Mouse (Mus musculus) left cerebral cortex, postnatal 25 days (tissue): ENCODE data around the gene Tmem132e. TPM values are rescaled to one million over a fixed set of nuclear protein-coding genes. Genes with fewer than 3 reads are reported as not detected.

ENCODE experiments used
- DNase-seq, 2 experiments: peaks; one replicate each; pipeline ENCODE4 v3.0.0; 2022; ENCODE audit warnings: low spot score in 2 of 2, mixed read lengths in 1 of 2
- intact Hi-C: fragments of 180-260 bp; cut with DNase I; formaldehyde crosslinking; loops from one replicate; pipeline ENCODE4 v1.15.1; 2025
- total RNA-seq, 2 experiments: library from RNA; stranded (reverse); gene quantifications; 2 replicates each; pipeline ENCODE4 v1.2.3; 2021

Tmem132e gene
- total RNA-seq, 2 experiments from 2014 or later: 17.7 to 19.1 TPM

- no peak for DNase-seq
- intact Hi-C loops: no loop called here
Observed at GRCm38 (mm10) chr11:82421909-82422308, 33.2 kb downstream of the Tmem132e start.

- intact Hi-C loops: no loop called here
- DNase-seq: no peak
Observed at GRCm38 (mm10) chr11:82423521-82423920, 34.8 kb downstream of the Tmem132e start.

- intact Hi-C loops: no loop called here
Observed at GRCm38 (mm10) chr11:82428801-82429200, 40.1 kb downstream of the Tmem132e start.

GRCm38 (mm10) chr11:82434091-82434831 is 45.6 kb downstream of the Tmem132e start:
- DNase-seq: no peak
- intact Hi-C loops: no loop called here

More at GRCm38 (mm10) chr11:82428801-82429200, 40.1 kb downstream of the Tmem132e start:
- DNase-seq: no peak

GRCm38 (mm10) chr11:82434832-82435182 is 46.1 kb downstream of the Tmem132e start:
- peak in 1 of 2 experiments; percentile 38 for DNase-seq

DNA sequence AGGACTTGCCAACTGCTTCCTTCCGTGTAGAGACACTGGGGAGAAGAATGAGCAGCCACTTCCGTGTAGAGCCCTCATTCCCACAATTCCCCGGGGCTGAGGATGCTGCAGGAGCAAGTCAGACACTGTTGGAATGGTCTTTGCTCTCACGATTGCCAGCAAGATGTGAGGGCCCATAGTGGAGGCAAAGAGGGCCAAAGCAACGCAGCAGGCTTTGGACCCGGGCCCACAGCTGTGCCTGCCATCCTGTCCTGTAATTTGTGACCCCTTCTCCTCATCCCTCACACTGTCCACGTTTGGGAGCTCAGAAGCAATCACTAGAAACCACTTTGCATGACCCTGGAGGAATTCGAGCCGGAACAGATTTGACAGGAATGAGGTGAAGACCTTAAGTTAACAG is 59.8 kb downstream of the Tmem132e start:
- intact Hi-C loops: no loop called here
- no peak for DNase-seq

More at GRCm38 (mm10) chr11:82434832-82435182, 46.1 kb downstream of the Tmem132e start:
- intact Hi-C loops: no loop called here

- intact Hi-C loops: no loop called here
Observed at GRCm38 (mm10) chr11:82452516-82452915, 63.8 kb downstream of the Tmem132e start.

GRCm38 (mm10) chr11:82453230-82453629 is 64.5 kb downstream of the Tmem132e start:
- intact Hi-C loops: no loop called here
- DNase-seq: no peak

More at GRCm38 (mm10) chr11:82452516-82452915, 63.8 kb downstream of the Tmem132e start:
- no peak for DNase-seq

- intact Hi-C loops: no loop called here
- peak in 1 of 2 experiments; percentile 72 for DNase-seq
Observed at GRCm38 (mm10) chr11:82461326-82461725, 72.6 kb downstream of the Tmem132e start.

- DNase-seq: no peak
- intact Hi-C loops: no loop called here
Observed at GRCm38 (mm10) chr11:82465536-82465935, 76.8 kb downstream of the Tmem132e start.

- peak; percentile 42 to 79 for DNase-seq
- intact Hi-C loops: no loop called here
Observed at GRCm38 (mm10) chr11:82467218-82467617, 78.5 kb downstream of the Tmem132e start.

- no peak for DNase-seq
- intact Hi-C loops: no loop called here
Observed at GRCm38 (mm10) chr11:82471076-82471475, 82.4 kb downstream of the Tmem132e start.

GRCm38 (mm10) chr11:82473137-82473621 is 84.5 kb downstream of the Tmem132e start:
- intact Hi-C loops: no loop called here
- DNase-seq: peak in 1 of 2 experiments; percentile 22

DNA sequence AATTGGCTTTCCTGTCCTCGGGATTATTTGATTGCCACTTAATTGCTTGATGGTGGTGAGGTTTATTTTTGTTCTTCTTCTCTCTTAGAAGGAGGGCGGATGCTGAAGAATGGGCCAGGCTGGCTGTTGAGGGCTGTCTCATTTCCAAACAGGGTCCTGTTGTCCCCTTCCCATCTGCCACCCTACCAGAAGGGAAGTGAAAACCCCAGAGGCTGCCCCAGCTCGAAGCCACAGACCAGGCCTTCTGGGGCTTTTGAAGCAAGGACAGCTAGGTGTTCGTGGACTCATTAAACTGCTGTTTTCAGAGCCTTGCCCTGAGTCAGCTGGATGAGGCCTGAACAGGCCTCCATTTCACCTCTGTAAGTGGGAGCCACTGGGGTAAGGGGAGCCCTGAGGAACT is 87.4 kb downstream of the Tmem132e start:
- DNase-seq: no peak
- intact Hi-C loops: no loop called here

GRCm38 (mm10) chr11:82477412-82477811 is 88.7 kb downstream of the Tmem132e start:
- no peak for DNase-seq
- intact Hi-C loops: no loop called here

DNA sequence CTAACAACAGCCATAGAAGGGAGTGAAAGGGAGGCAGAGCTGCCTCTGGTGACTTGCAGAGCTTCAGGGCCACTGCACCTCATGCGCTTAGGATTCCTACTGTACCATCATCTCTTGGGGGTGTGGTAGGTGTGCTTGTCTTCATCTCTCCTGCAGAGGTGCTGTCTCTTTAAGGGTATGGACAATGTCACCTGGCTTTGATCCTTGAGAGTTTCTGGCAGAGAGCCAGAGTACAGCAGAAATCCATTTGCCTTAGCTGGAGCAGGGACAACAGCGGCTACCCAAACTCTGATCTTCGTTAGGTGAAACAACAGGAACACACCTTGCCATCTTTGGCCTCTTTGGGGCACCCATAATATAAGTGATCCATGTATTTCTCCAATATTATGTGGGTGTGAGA is 92.2 kb downstream of the Tmem132e start:
- intact Hi-C loops: no loop called here
- no peak for DNase-seq

- intact Hi-C loops: no loop called here
Observed at GRCm38 (mm10) chr11:82487359-82488086, 98.8 kb downstream of the Tmem132e start.

DNA sequence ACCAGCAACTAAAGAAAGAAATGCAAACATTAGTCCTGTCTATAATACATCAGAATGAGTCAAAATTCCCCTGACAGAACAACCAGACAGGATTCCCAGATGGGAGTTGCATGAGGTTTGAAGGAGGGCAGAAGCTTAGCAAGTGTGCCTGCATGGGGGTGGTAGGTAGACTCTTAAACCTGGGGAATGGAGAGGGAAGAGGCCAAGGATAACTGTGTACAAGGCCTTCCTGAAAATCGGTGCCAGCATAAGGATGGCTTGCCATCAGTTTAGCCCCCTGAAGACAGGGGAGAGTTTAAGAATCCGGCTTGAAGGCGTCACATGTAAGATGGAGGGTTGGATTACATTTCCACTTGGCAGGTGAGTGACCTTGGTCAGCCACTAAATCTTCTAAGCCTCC is 102.2 kb downstream of the Tmem132e start:
- DNase-seq: no peak
- intact Hi-C loops: no loop called here

More at GRCm38 (mm10) chr11:82487359-82488086, 98.8 kb downstream of the Tmem132e start:
- DNase-seq: peak in 1 of 2 experiments; percentile 59
